ENCODE assay signal across 13 mouse cellular contexts in genomic region chr19:7117653-7118307, GRCm38 (mm10). TPM values are rescaled to one million over a fixed set of nuclear protein-coding genes. Genes with fewer than 3 reads are reported as not detected.
DNase-seq lines count a peak whose midpoint lies in the region; ATAC-seq and TF ChIP-seq lines count a peak whose summit lies in the region.
"Had no signal": no experiment of that assay in that cellular context is flagged by ENCODE, and none has a peak within 500 bp of the region (broad histone marks: within the 10 kb centered on the region; RNA-seq: fewer than 3 reads in every experiment).

No protein-coding gene starts in this region.

- H3K9ac ChIP-seq in heart, embryonic 14.5 days (ENCODE audit: low read length): peak overlapping the region; percentile 55
- H3K9ac ChIP-seq in CH12.LX (ENCODE audit: insufficient read depth, low read depth): no peak overlapping the region
- no peak overlapping the region for H3K9ac ChIP-seq in intestine, embryonic 16.5 days (ENCODE audit: low read depth, low read length)
- H3K9ac ChIP-seq in forebrain, embryonic 13.5 days: no peak overlapping the region
- H3K9ac ChIP-seq: limb, embryonic 15.5 days had no signal

- 0 out of 2 replicates have a peak, but pooled peaks have one; percentile 14 for ATAC-seq in heart, embryonic 14.5 days (ENCODE audit: insufficient number of reproducible peaks, insufficient read depth, low FRiP score, low read depth)
- ATAC-seq in erythroid progenitor cell, adult 5-6 weeks (replicated peaks; ENCODE audit: low FRiP score, poor library complexity, severe bottlenecking): peak; percentile 40; the same call in 1 of the 2 replicates
- no peak for ATAC-seq in intestine, embryonic 16.5 days
- no peak for ATAC-seq in forebrain, embryonic 13.5 days

- no peak overlapping the region for H3ac ChIP-seq in myocyte (ENCODE audit: control insufficient read depth, insufficient read length)

- TF ChIP-seq CTCF in CH12.LX (conservative IDR thresholded peaks at IDR 0.05 in 1 of 2, IDR thresholded peaks at IDR 0.05 in 1 of 2; ENCODE audit: low read depth in 2 of 2, low read length in 2 of 2): no peak

- WGBS in heart, embryonic 14.5 days: 26% methylated on average over 8 of the region's 8 CpGs
- WGBS in intestine, embryonic 16.5 days: 67% methylated on average over 8 of the region's 8 CpGs
- whole genome bisulfite sequencing in forebrain, embryonic 13.5 days: 76% methylated on average over 8 of the region's 8 CpGs

- H3K4me1 ChIP-seq in heart, embryonic 14.5 days (ENCODE audit: control insufficient read depth in 2 of 2, insufficient read depth in 2 of 2, low read length in 2 of 2): peaks cover 40 to 55% of the 10 kb centered on the region in 2 experiments
- H3K4me1 ChIP-seq in CH12.LX (ENCODE audit: control insufficient read depth in 1 of 2, insufficient read depth in 2 of 2): peaks cover 5 to 24% of the 10 kb centered on the region in 2 experiments; a peak in 3 of 4 replicates
- peaks cover 34% of the 10 kb centered on the region for H3K4me1 ChIP-seq in intestine, embryonic 16.5 days (ENCODE audit: control insufficient read depth, insufficient read depth, low read length)
- peaks cover 51% of the 10 kb centered on the region for H3K4me1 ChIP-seq in forebrain, embryonic 13.5 days

- H3K79me2 ChIP-seq in CH12.LX (replicated peaks; ENCODE audit: control insufficient read depth, extremely low read depth, insufficient read depth, poor library complexity, severe bottlenecking) (no peaks in the 10 kb centered on the region), myocyte (ENCODE audit: control insufficient read depth, insufficient read depth) (no peaks in the 10 kb centered on the region)

- H3K27ac ChIP-seq in heart, embryonic 14.5 days (replicated peaks in 1 of 2; ENCODE audit: control insufficient read depth in 1 of 2, insufficient read depth in 1 of 2, low read depth in 2 of 2, low read length in 2 of 2): 0 out of 4 replicates have a peak overlapping the region, but pooled peaks of 1 of the 2 experiments have one; percentile 41
- H3K27ac ChIP-seq in CH12.LX (ENCODE audit: insufficient read depth, low read depth): no peak overlapping the region
- H3K27ac ChIP-seq in intestine, embryonic 16.5 days (ENCODE audit: low read length): no peak overlapping the region
- no peak overlapping the region for H3K27ac ChIP-seq in forebrain, embryonic 13.5 days
- H3K27ac ChIP-seq: limb, embryonic 15.5 days had no signal

- in situ Hi-C loops in CH12.LX (cut with MboI; ENCODE audit: low pct_ligation_motif_present, low pct_unique_long_range_greater_than_20kb, low sequenced_read_pairs): no loop called here

- H3K9me3 ChIP-seq in heart, embryonic 14.5 days (ENCODE audit: control insufficient read depth, low read length): no peaks in the 10 kb centered on the region
- H3K9me3 ChIP-seq in CH12.LX (replicated peaks; ENCODE audit: low read length): no peaks in the 10 kb centered on the region
- H3K9me3 ChIP-seq in intestine, embryonic 16.5 days (ENCODE audit: control insufficient read depth, low read length): no peaks in the 10 kb centered on the region
- H3K9me3 ChIP-seq in forebrain, embryonic 13.5 days (replicated peaks): no peaks in the 10 kb centered on the region
- H3K9me3 ChIP-seq: G1E; limb, embryonic 15.5 days had no signal

- no peak for TF ChIP-seq RAD21 in CH12.LX (IDR thresholded peaks at IDR 0.05; ENCODE audit: low read depth, low read length)

- no peak for DNase-seq in heart, adult 18-20 months
- DNase-seq in CH12.LX (ENCODE audit: extremely low read depth): peak; percentile 8
- DNase-seq in urinary bladder, postnatal 10 days (ENCODE audit: low spot score): no peak
- DNase-seq: adrenal gland, postnatal 36 days; layer of hippocampus, adult 9-11 months; right cerebral cortex, adult 18-20 months had no signal

- no peak for TF ChIP-seq EP300 in CH12.LX (IDR thresholded peaks at IDR 0.05; ENCODE audit: low read length)

- dilution Hi-C loops in CH12.LX (cut with MboI; ENCODE audit: extremely low pct_ligation_motif_present, extremely low pct_unique_long_range_greater_than_20kb, low sequenced_read_pairs): no loop called here

- TF ChIP-seq POLR2A in CH12.LX (IDR thresholded peaks at IDR 0.05; ENCODE audit: low read depth, low read length) (no peak), myocyte (IDR thresholded peaks at IDR 0.05; ENCODE audit: insufficient read length, low read depth) (no peak)

- no peak overlapping the region for H3K4me3 ChIP-seq in heart, embryonic 14.5 days (ENCODE audit: control insufficient read depth in 1 of 2, insufficient read depth in 1 of 2, low read depth in 1 of 2, low read length in 2 of 2)
- H3K4me3 ChIP-seq in CH12.LX (replicated peaks in 1 of 3; ENCODE audit: low read depth in 2 of 3, low read length in 2 of 3, poor library complexity in 1 of 3): no peak overlapping the region
- no peak overlapping the region for H3K4me3 ChIP-seq in myocyte
- H3K4me3 ChIP-seq in intestine, embryonic 16.5 days (ENCODE audit: low read length): no peak overlapping the region
- H3K4me3 ChIP-seq in forebrain, embryonic 13.5 days: no peak overlapping the region
- H3K4me3 ChIP-seq: limb, embryonic 15.5 days had no signal

- H3K27me3 ChIP-seq in heart, embryonic 14.5 days (ENCODE audit: control insufficient read depth, insufficient read depth, low read length): no peaks in the 10 kb centered on the region
- H3K27me3 ChIP-seq in CH12.LX (replicated peaks) (peaks cover 81% of the 10 kb centered on the region), myocyte (ENCODE audit: control insufficient read depth, insufficient read depth, insufficient read length) (no peaks in the 10 kb centered on the region)
- H3K27me3 ChIP-seq in intestine, embryonic 16.5 days (replicated peaks; ENCODE audit: control insufficient read depth, insufficient read depth, low read length): no peaks in the 10 kb centered on the region
- 0 out of 2 replicates have a peak, but pooled peaks cover 7% of the 10 kb centered on the region for H3K27me3 ChIP-seq in forebrain, embryonic 13.5 days

- 0 out of 2 replicates have a peak overlapping the region, but pooled peaks have one; percentile 11 for H3K4me2 ChIP-seq in heart, embryonic 14.5 days (ENCODE audit: low read length)
- H3K4me2 ChIP-seq in CH12.LX (ENCODE audit: insufficient read depth, low read depth, poor library complexity, severe bottlenecking) (no peak overlapping the region), myocyte (ENCODE audit: low read depth) (peak overlapping the region; percentile 50)
- H3K4me2 ChIP-seq in intestine, embryonic 16.5 days (ENCODE audit: low read depth, low read length): no peak overlapping the region
- no peak overlapping the region for H3K4me2 ChIP-seq in forebrain, embryonic 13.5 days
- H3K4me2 ChIP-seq: limb, embryonic 15.5 days had no signal

- no peaks in the 10 kb centered on the region for H3K36me3 ChIP-seq in heart, embryonic 14.5 days (ENCODE audit: control insufficient read depth, insufficient read depth, low read length)
- H3K36me3 ChIP-seq in CH12.LX (replicated peaks in 1 of 2; ENCODE audit: control insufficient read depth in 1 of 2, insufficient read depth in 1 of 2, low read length in 1 of 2): no peaks in the 10 kb centered on the region
- no peaks in the 10 kb centered on the region for H3K36me3 ChIP-seq in myocyte (ENCODE audit: control insufficient read depth, insufficient read depth)
- no peaks in the 10 kb centered on the region for H3K36me3 ChIP-seq in intestine, embryonic 16.5 days (ENCODE audit: control insufficient read depth, insufficient read depth, low read length)
- no peaks in the 10 kb centered on the region for H3K36me3 ChIP-seq in forebrain, embryonic 13.5 days (ENCODE audit: poor library complexity, severe bottlenecking)
- H3K36me3 ChIP-seq: G1E; limb, embryonic 15.5 days had no signal

TF ChIP-seq in CH12.LX, 34 proteins besides CTCF, POLR2A, EP300 and RAD21:
- TF ChIP-seq MEF2A (IDR thresholded peaks at IDR 0.05; ENCODE audit: borderline replicate concordance, low read depth, low read length) (peak; percentile 56; the same call in 1 of the 2 replicates), ZNF384 (IDR thresholded peaks at IDR 0.05; ENCODE audit: low read depth, low read length) (no peak), SMC3 (IDR thresholded peaks at IDR 0.05; ENCODE audit: low read depth, low read length) (no peak)

TF ChIP-seq in myocyte, 11 proteins besides CTCF, POLR2A, EP300 and RAD21:
- no peak for TF ChIP-seq TCF3 (IDR thresholded peaks at IDR 0.05; ENCODE audit: insufficient read length, low read depth)
- no peak for TF ChIP-seq MYOD1 (IDR thresholded peaks at IDR 0.05; ENCODE audit: control insufficient read depth in 1 of 3, insufficient read length in 2 of 3, low read depth in 2 of 3)
- TF ChIP-seq MAX (IDR thresholded peaks at IDR 0.05; ENCODE audit: low read depth): no peak
- TF ChIP-seq USF1 (IDR thresholded peaks at IDR 0.05; ENCODE audit: low read depth): no peak
- TF ChIP-seq POLR2AphosphoS2 (IDR thresholded peaks at IDR 0.05; ENCODE audit: insufficient read length, low read depth): no peak
TF ChIP-seq in myocyte: peak in this region for 0.

RNA-seq across cellular contexts. Expression of gene Flrt1, which starts 12.3 kb away (rescaled TPM):
- 1.4 and 1.5 TPM in 2 replicates for polyA plus RNA-seq in heart, embryonic 14.5 days (2014; fragmentation: Nextera tagmentation; extraction: Ambion mirVana)
- total RNA-seq in heart, adult 18-20 months (2021): 1 to 10 TPM in 1 of 2 experiments, under 1 TPM in 1; 0.82 to 1.4 TPM
- total RNA-seq in CH12.LX (2012; rRNA removed): not detected in 2 replicates
- not detected in 2 replicates for total RNA-seq in CH12.LX (2014; rRNA removed)
- polyA plus RNA-seq in CH12.LX (2012; ENCODE audit: insufficient read length, low read depth): not detected in 2 replicates
- not detected in 2 replicates for total RNA-seq in erythroid progenitor cell, adult 5-6 weeks (2015; ENCODE audit: low replicate concordance)
- total RNA-seq in erythroid progenitor cell, adult 5-6 weeks (2017; ENCODE audit: low replicate concordance): not detected in 2 replicates
- polyA plus RNA-seq in myocyte (2012; fragmentation: generic; extraction: Trizol): 1.2 TPM
- 1.6 and 1.9 TPM in 2 replicates for polyA plus RNA-seq in intestine, embryonic 16.5 days (2015; fragmentation: Nextera tagmentation; extraction: Ambion mirVana)
- polyA plus RNA-seq in forebrain, embryonic 13.5 days (2015; fragmentation: Nextera tagmentation; extraction: Ambion mirVana): 10.4 and 11.3 TPM in 2 replicates
- polyA plus RNA-seq: G1E had no signal

Comparison
In these comparisons a context has a peak if more than half of its experiments do, and no peak if none do; other contexts are left out.
1. ATAC-seq: peak in heart, embryonic 14.5 days (single experiment) and erythroid progenitor cell, adult 5-6 weeks (single experiment); none in intestine, embryonic 16.5 days (single experiment) and forebrain, embryonic 13.5 days (single experiment).
2. H3K4me2 ChIP-seq: peak in heart, embryonic 14.5 days (single experiment) and myocyte (single experiment); none in CH12.LX (single experiment), intestine, embryonic 16.5 days (single experiment) and forebrain, embryonic 13.5 days (single experiment).